25 mouse cellular contexts compared by ENCODE assay signal in the genomic region with DNA sequence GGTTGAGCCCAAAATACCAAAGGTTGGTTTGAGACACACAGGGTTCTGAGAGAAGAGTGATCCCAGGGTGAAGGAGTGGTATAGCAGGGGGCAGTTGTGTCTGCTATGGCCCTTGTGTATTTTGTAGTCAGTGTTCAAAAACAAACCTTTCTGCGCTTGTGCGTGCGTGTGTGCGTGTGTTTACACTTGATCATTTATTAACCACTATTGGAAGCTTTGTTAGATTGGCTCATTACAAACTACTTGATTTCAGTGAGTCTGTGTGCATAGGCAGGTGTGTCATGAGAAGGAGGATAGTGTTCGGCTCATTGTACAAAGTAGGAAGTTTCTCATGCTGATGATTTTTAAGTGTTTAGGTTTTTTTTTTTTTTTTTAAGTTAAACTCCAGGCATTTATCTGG.
DNase-seq lines count a peak whose midpoint lies in the region; ATAC-seq and TF ChIP-seq lines count a peak whose summit lies in the region.
"Had no signal": no experiment of that assay in that cellular context is flagged by ENCODE, and none has a peak within 500 bp of the region (broad histone marks: within the 10 kb centered on the region; RNA-seq: fewer than 3 reads in every experiment).

No protein-coding gene starts in this region.

- ATAC-seq in liver, postnatal 0 days, result peak; percentile 77
- ATAC-seq in liver, embryonic 12.5 days, result no peak
- no peak for ATAC-seq in stomach, embryonic 15.5 days (ENCODE audit: insufficient read depth, low FRiP score, low read depth)
- ATAC-seq in heart, embryonic 11.5 days (replicated peaks; ENCODE audit: insufficient number of reproducible peaks, low FRiP score, low TSS enrichment), result no peak
- ATAC-seq: forebrain, embryonic 13.5 days; forebrain, embryonic 16.5 days; Patski had no signal

- no peak overlapping the region for H3K4me2 ChIP-seq in liver, postnatal 0 days (ENCODE audit: low read depth, low read length)
- no peak overlapping the region for H3K4me2 ChIP-seq in liver, embryonic 12.5 days
- H3K4me2 ChIP-seq in stomach, embryonic 15.5 days, result no peak overlapping the region
- H3K4me2 ChIP-seq in heart, embryonic 11.5 days, result no peak overlapping the region
- H3K4me2 ChIP-seq: forebrain, embryonic 13.5 days; heart, embryonic 13.5 days; hindbrain, embryonic 14.5 days had no signal

- WGBS in liver, postnatal 0 days (ENCODE audit: insufficient replicate concordance), result 75% methylated on average over 5 of the region's 5 CpGs
- 85% methylated on average over 5 of the region's 5 CpGs for WGBS in liver, embryonic 12.5 days (ENCODE audit: insufficient replicate concordance)
- 63% methylated on average over 5 of the region's 5 CpGs for WGBS in stomach, embryonic 15.5 days
- WGBS in heart, embryonic 11.5 days (ENCODE audit: insufficient replicate concordance), result 97% methylated on average over 5 of the region's 5 CpGs

- H3K4me1 ChIP-seq in liver, postnatal 0 days (ENCODE audit: insufficient read depth), result peaks cover 11% of the 10 kb centered on the region; the same call in 1 of the 2 replicates
- 0 out of 2 replicates have a peak, but pooled peaks cover 7% of the 10 kb centered on the region for H3K4me1 ChIP-seq in liver, embryonic 12.5 days
- H3K4me1 ChIP-seq in stomach, embryonic 15.5 days, result no peaks in the 10 kb centered on the region; the same call in 1 of the 2 replicates
- peaks cover 13% of the 10 kb centered on the region for H3K4me1 ChIP-seq in heart, embryonic 11.5 days (ENCODE audit: control insufficient read depth, insufficient read depth, low read length)
- H3K4me1 ChIP-seq: forebrain, embryonic 10.5 days had no signal

- H3K9ac ChIP-seq in liver, postnatal 0 days (replicated peaks), result no peak overlapping the region
- no peak overlapping the region for H3K9ac ChIP-seq in liver, embryonic 12.5 days
- H3K9ac ChIP-seq in stomach, embryonic 15.5 days, result no peak overlapping the region
- no peak overlapping the region for H3K9ac ChIP-seq in heart, embryonic 11.5 days (ENCODE audit: low read depth, low read length)
- H3K9ac ChIP-seq: forebrain, embryonic 13.5 days; heart, embryonic 13.5 days; hindbrain, embryonic 14.5 days had no signal

- peaks cover 9% of the 10 kb centered on the region; the same call in 1 of the 2 replicates for H3K36me3 ChIP-seq in liver, postnatal 0 days (replicated peaks; ENCODE audit: insufficient read depth, low read length)
- peaks cover 57% of the 10 kb centered on the region for H3K36me3 ChIP-seq in liver, embryonic 12.5 days
- H3K36me3 ChIP-seq in stomach, embryonic 15.5 days, result no peaks in the 10 kb centered on the region; the same call in 1 of the 2 replicates
- H3K36me3 ChIP-seq in heart, embryonic 11.5 days (ENCODE audit: control insufficient read depth, insufficient read depth, low read length), result peaks cover 5% of the 10 kb centered on the region; the same call in 1 of the 2 replicates

- H3K4me3 ChIP-seq in layer of hippocampus, adult 2 months, result no peak overlapping the region
- H3K4me3 ChIP-seq in liver, postnatal 0 days (ENCODE audit: low read depth, low read length), result no peak overlapping the region
- H3K4me3 ChIP-seq in liver, embryonic 12.5 days, result no peak overlapping the region
- H3K4me3 ChIP-seq in stomach, embryonic 15.5 days (replicated peaks), result no peak overlapping the region
- no peak overlapping the region for H3K4me3 ChIP-seq in heart, embryonic 11.5 days (ENCODE audit: low read depth, low read length)
- H3K4me3 ChIP-seq: forebrain, embryonic 10.5 days; forebrain, embryonic 13.5 days; heart, embryonic 13.5 days had no signal

- no peak for TF ChIP-seq CTCF in layer of hippocampus, adult 2 months (conservative IDR thresholded peaks at IDR 0.05)
- no peak for TF ChIP-seq CTCF in liver, postnatal 0 days (IDR thresholded peaks at IDR 0.05; ENCODE audit: low read depth)

- no peaks in the 10 kb centered on the region for H3K27me3 ChIP-seq in liver, postnatal 0 days (ENCODE audit: insufficient read depth, low read length)
- H3K27me3 ChIP-seq in liver, embryonic 12.5 days (replicated peaks), result no peaks in the 10 kb centered on the region
- no peaks in the 10 kb centered on the region for H3K27me3 ChIP-seq in stomach, embryonic 15.5 days (replicated peaks)
- H3K27me3 ChIP-seq in heart, embryonic 11.5 days (ENCODE audit: control insufficient read depth, insufficient read depth, low read length), result no peaks in the 10 kb centered on the region
- H3K27me3 ChIP-seq: CH12.LX; forebrain, embryonic 13.5 days; heart, embryonic 13.5 days; Patski had no signal

- no peak for DNase-seq in layer of hippocampus, adult 2 months (ENCODE audit: low spot score in 2 of 2)
- no peak for DNase-seq in layer of hippocampus, adult 8-10 months (ENCODE audit: low spot score in 2 of 2)
- no peak for DNase-seq in liver, postnatal 0 days
- DNase-seq in kidney, postnatal 14 days, result no peak
- DNase-seq: adrenal gland, postnatal 10 days; adrenal gland, postnatal 36 days; B cell, adult 2 months; cerebellum, adult 18-20 months; cerebellum, adult 9-10 months; cerebellum, postnatal 14 days; gastrocnemius, postnatal 14 days; heart, adult 18-20 months; heart, postnatal 14 days; heart, postnatal 4 days had no signal

- 0 out of 2 replicates have a peak overlapping the region, but pooled peaks have one; percentile 10 for H3K27ac ChIP-seq in layer of hippocampus, adult 2 months
- peak overlapping the region; percentile 17; the same call in 1 of the 2 replicates for H3K27ac ChIP-seq in liver, postnatal 0 days (ENCODE audit: low read depth)
- H3K27ac ChIP-seq in liver, embryonic 12.5 days, result no peak overlapping the region
- H3K27ac ChIP-seq in stomach, embryonic 15.5 days, result 0 out of 2 replicates have a peak overlapping the region, but pooled peaks have one; percentile 33
- H3K27ac ChIP-seq in heart, embryonic 11.5 days (ENCODE audit: low read depth, low read length), result no peak overlapping the region
- H3K27ac ChIP-seq: forebrain, embryonic 10.5 days; forebrain, embryonic 13.5 days; heart, embryonic 13.5 days; hindbrain, embryonic 14.5 days had no signal

- no peak for TF ChIP-seq EP300 in liver, postnatal 0 days (IDR thresholded peaks at IDR 0.05; ENCODE audit: low read depth)

- H3K9me3 ChIP-seq in liver, postnatal 0 days (ENCODE audit: low read length), result no peaks in the 10 kb centered on the region
- H3K9me3 ChIP-seq in liver, embryonic 12.5 days (replicated peaks), result no peaks in the 10 kb centered on the region
- no peaks in the 10 kb centered on the region for H3K9me3 ChIP-seq in stomach, embryonic 15.5 days
- no peaks in the 10 kb centered on the region for H3K9me3 ChIP-seq in heart, embryonic 11.5 days (replicated peaks; ENCODE audit: control insufficient read depth, low read length)
- H3K9me3 ChIP-seq: forebrain, embryonic 10.5 days; forebrain, embryonic 13.5 days; G1E; heart, embryonic 13.5 days had no signal

Comparison
In these comparisons a context has a peak if more than half of its experiments do, and no peak if none do; other contexts are left out.
1. H3K27ac ChIP-seq: peak in layer of hippocampus, adult 2 months (single experiment), liver, postnatal 0 days (single experiment) and stomach, embryonic 15.5 days (single experiment); none in liver, embryonic 12.5 days (single experiment) and heart, embryonic 11.5 days (single experiment).